Mouse (Mus musculus): ENCODE measurements at regions not wholly inside any gene's neighbourhood (a gene's known extent, or its start where the extent isn't known, plus 50 kb on each side); places are given as distances from the start of the nearest gene placed in this dataset.

DNA sequence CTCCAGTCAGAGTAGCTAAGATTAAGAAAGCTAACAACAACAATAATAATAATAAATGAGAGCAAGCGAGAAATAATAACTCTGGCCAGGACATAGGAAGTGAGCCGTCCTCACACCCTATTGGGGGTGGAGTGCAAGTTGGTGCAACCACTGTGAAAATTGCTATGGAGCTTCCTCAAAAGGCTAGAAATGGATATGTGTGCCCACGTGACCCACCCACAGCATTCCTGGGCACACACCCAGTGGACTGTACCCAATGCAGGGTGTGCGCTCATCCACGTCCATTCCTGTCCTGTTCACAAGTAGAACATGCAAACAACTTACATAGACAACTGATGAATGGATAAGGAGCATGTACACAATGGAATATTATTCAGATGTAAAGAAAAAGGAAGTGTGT lies 85.2 kb upstream of the Spred2 start:
- no peak for DNase-seq

DNA sequence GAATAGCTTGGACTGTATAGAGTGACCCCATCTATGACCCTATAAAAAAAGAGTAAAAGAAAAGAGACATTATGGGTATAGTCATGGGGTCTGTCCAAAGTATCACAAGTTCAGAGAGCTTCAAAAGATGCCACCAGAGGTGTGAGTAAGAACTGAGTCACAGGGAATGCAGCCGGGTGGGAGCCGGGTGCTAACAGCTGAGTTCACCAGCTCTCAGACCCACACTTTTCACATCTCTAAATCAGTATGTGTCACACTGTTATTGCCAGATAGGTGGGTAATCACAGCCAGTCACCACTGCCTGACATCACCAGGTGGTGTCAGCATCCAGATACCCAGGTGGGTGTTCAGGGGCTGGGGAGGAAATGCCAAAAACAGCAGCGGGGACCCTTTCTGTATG lies 81.1 kb upstream of the Spred2 start:
- no peak for DNase-seq

DNA sequence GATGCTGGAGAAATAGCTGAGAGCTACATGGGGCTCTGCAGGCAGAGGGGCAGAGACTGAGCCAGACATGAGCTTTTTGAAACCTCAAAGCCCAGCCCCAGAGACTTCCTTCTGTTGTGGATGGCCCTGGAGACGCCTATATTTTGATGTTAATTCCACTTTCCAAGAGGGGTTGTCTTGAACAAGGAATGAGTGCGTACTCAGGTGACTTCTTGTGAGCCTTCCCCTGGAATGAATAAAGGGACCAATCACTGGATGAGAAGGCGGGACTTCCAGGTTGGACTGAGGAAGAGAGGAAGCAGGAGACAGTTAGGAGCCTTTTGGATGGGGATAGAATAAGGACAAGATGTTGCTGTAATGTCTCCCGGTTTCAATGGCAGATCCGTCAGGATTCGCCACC lies 76.3 kb upstream of the Spred2 start:
- DNase-seq = no peak

DNA sequence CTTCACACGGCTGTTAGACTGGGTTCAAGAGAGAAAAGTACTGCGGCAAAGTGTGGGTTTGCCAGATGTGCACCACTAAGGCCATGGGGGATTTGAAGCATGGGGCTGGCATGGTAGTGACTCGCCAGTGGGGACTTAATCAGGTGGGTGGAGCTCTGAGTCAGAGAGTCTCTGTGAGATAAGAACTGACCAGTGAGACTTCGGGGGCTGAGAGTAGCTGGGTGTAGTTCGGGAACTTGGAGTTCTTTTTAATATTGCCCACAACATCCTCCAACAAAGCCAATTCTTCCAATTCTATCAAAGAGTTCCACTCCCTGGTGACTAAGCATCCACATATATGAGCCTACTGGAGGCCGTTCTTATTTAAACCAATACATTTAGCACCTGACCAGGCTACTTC lies 75.8 kb upstream of the Spred2 start:
- DNase-seq = no peak

DNA sequence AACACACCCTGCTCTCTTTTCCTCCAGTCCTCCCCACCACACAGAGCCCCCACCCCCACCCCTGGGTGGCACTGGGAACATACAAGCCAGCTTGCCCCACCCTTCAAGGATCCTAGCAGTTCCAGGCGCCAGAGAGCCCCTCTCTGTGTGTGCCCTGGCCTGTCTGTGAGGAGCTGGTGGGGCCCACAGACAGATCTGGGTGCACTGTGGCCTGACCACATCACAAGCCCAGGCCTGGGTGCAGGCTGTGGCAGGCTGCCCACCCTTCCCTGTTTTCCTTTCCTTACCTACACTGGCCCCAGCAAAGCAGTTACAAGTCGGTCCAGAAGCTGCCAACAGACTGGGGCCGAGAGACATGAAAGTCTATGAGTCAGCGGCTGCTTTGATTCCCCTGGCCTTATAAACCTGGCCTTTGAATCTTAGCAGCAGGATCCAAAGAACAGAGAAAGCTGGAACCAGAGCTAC lies 74.8 kb upstream of the Spred2 start:
- DNase-seq = no peak

DNA sequence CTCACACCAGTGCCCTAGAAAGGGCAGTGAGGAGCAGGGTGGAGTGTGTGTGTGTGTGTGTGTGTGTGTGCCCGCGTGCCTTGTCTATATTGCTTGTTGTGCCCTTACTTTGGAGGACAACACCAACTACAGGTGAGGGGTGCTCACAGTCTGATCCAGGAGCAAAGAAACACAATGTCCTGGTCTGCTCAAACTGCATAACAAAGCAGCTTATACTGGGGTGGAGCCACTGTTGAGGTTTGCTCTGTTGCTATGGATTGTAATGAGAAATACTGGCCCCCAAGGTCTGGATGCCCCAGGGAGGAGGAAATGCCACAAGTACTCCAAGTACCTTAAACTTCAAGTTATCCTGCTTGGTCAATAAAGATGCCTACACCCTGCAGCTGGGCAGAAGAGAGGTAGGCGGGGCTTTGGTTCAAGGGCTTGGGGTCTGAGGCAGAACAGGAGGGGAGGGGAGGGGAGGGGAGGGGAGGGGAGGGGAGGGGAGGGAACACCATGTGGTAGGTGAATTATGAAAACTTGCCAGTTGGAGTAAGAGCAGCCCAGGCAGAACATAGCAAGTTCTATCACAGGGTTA lies 74.2 kb upstream of the Spred2 start:
- DNase-seq = no peak

DNA sequence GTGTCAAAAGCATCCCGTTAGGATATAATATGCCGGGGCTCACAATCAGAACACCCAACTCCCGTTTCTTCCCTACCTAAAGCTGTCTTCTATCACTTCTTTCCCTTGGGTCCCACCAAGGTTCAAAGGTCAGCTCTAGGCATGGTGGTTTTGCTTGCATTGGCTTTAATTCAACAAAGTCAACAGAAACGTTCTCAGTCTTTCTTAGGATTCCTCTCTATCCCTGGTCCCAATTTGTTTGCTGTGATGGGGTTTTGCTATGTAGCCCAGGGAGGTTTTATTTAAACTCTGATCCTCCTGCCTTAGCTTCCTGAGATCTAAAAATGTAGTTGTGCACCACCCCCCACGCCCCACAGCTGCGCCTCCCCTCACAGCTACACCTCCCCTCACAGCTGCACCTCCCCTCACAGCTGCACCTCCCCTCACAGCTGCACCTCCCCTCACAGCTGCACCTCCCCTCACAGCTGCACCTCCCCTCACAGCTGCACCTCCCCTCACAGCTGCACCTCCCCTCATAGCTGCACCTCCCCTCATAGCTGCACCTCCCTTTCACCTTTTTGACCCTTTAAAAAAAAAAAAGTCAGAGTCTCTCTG lies 73.1 kb upstream of the Spred2 start:
- no peak for DNase-seq

DNA sequence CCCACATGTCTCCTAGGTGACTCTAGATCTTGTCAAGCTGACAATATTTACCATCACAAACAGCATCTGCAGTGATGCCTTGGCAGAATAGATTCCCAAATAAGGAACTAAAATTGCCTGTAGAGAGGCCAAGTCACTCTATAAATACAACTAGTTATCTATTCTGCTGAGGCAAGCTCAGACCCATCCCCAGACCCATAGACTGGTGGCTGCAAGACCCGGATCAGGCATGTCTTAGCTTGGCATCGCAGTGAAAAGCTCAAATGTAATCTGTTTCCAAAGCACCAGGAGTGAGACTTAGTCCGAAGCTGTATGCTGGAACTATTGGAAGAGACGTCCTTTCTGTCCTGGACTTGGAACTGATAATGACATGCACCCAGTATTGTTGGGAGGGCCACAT lies 62.6 kb upstream of the Spred2 start:
- DNase-seq = no peak

DNA sequence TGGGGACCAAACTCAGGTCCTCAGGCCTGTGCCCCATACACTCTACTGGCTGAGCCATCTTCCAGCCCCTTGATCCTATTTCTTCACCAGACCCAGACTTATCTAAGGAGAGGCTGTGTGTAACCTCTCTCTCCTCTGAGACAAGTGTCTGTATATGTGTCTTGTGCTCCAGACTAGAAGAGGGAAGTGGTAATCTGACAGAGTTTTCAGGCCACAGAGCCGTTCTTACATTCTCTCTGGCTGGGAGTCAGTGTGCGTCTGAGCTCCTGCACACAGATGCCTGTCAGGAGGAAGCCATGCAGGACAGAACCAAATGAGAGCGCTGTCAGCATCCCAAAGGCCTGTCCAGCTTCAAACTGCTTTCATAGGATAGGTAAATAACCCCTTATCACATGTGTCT lies 60.8 kb upstream of the Spred2 start:
- DNase-seq = no peak

DNA sequence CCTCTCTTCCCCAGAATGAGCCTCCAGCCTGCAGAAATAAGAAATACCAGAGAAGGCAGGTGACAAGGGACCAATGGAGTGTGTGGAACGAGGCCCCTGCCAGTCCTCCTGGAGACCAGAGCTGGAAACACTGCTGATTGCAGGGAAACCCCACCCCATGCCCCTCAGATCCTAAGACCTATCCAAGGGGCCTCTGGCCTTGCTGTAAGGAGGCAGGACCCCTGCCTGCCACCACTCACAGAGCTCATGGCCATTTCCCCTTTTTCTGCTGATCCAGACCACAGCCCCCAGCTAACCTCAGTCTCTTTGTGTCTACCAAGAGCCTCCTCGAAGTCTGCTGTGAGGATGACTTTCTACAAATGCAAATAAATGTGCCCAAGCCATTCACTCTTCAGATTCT lies 57.9 kb upstream of the Spred2 start:
- no peak for DNase-seq

DNA sequence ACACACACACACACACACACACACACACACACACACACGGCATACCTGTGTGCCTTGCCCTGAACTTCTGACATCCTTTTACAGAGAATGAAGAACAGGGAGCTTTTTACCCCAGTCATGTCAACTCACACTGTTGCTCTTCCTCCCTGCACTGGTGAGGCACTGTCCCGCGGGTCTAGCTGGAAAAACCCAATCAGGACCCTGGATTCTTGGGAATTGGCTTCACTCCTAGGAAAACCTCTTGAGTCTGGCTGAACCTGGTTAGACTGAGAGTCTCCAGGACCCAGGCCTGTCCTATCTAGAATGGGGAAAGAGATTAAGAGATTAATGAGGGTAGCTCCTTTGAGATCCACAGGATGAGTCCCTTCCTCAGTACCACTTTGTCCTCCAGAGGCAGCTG lies 54.5 kb upstream of the Spred2 start:
- no peak for DNase-seq

DNA sequence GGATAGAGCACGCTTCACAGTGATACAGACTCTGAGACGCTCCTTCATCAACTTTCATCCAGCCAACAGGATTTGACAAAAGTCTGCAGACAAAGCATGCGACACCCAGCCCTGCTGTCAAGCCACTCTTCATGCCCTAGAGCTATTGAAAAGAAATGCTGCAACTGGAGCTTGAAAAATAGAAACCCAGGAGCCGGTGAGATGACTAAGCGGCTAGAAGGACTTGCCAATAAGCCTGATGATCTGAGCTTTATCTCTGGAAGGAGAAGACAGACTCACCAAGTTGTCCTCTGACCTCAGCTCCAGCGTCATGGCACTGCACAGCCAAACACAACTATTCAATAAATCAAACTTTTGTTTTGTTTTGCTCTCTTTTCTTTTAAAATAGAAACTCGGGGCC lies 54.0 kb upstream of the Spred2 start:
- DNase-seq = no peak

DNA sequence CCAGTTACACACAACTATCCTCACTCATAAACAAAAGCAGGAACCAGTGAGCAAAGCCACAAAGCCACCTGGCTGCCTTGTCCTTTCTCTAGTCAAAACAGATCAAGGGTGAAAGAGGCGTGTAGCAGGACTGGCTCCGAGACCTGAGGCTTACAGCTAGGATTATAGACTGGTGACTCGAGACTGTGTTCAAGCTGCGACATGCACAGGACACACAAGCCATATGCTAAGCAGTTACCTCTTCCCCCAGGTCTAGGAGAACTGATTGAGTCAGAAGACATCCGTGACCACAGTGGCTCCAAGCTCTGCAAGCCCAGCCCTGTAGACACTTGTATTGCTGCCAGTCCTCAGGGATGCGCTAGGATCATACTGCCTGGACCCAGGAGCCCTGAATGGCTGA lies 50.4 kb upstream of the Spred2 start:
- DNase-seq = no peak

Measured in heart, adult 11 months (tissue).